Mouse (Mus musculus) olfactory bulb, adult 2 months (tissue): ENCODE results near the gene Gsc. TPM values are rescaled to one million over a fixed set of nuclear protein-coding genes. Genes with fewer than 3 reads are reported as not detected.

Experiments used
- H3K27ac ChIP-seq: fragments of 200-500 bp; 2 replicates; pipeline ENCODE4 v1.5.1; 2012; ENCODE audit warnings: low read depth, low read length; ENCODE audit not compliant: insufficient read depth
- H3K4me1 ChIP-seq: fragments of 200-500 bp; 2 replicates; pipeline ENCODE4 v1.6.1; 2012; ENCODE audit warnings: low read length; ENCODE audit not compliant: control insufficient read depth, insufficient read depth
- H3K4me3 ChIP-seq: fragments of 200-500 bp; 2 replicates; pipeline ENCODE4 v1.5.1; 2012; ENCODE audit warnings: mild to moderate bottlenecking, low read depth, low read length, moderate library complexity; ENCODE audit not compliant: insufficient read depth
- CTCF ChIP-seq: fragments of 200-500 bp; IDR thresholded peaks from 2 replicates; pipeline ENCODE4 v1.5.1; 2012; ENCODE audit warnings: low read depth, mild to moderate bottlenecking, low read length, moderate library complexity; ENCODE audit not compliant: insufficient read depth
- POLR2A ChIP-seq: fragments of 200-500 bp; IDR thresholded peaks from 2 replicates; pipeline ENCODE4 v1.6.1; 2012; ENCODE audit warnings: mild to moderate bottlenecking, low read depth, low read length, moderate library complexity; ENCODE audit not compliant: insufficient read depth
- WGBS: fragments of 180-500 bp; shearing (Covaris S2); methylation state at CpG from one replicate; pipeline ENCODE4 v1.1.7; 2018; 5-methylcytosine and 5-hydroxymethylcytosine counted together
- polyA plus RNA-seq: library from polyadenylated mRNA; stranded (reverse); fragments of >200 nt; gene quantifications from 2 replicates; pipeline ENCODE4 v1.2.4, GENCODE M21; 2012; ENCODE audit warnings: low replicate concordance; ENCODE audit not compliant: missing spikeins, insufficient read depth, insufficient read length

The Gsc gene
- polyA plus RNA-seq, 1 experiment = not detected

DNA sequence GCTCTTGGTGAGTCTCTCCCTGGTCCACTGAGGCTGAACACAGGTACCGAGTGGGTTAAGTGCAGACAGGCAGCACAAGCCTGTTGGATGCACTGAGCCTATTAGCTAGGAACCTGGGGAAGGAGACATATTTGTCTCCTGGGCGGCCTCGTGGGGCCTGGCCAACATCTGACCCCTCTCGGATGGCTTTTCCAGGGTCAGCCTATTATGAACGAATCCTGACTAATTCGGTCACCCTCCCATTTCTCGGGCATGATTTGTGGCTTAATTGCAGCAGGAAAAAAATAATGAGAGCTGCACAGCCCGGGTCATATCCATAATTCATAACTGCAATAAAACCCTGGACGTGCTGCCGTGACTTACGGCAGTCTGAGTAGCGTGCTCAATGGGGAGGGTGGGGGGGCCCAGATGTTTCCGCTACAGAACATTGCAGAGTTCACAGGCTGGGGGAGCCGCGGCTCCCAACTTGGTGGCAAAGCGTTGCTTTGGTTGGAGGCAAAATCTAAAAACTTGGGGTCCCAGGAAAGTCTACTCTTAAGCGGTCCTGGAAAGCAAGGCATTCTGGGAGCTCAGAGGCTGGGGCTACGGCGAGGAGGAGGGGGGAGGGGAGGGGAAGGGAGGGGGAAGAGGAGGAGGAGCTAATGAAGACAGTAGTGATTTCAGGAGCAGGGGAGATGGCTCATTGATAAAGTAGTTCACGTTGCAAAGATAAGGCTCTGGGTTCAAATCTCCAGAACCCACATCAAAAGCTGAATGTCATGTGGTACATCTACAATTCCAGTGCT is 39.0 kb downstream of the Gsc start:
- H3K4me3 ChIP-seq = no peak overlapping the region
- H3K27ac ChIP-seq = no peak overlapping the region
- no peaks in the 10 kb centered on the region for H3K4me1 ChIP-seq
- WGBS = 82% methylated on average over 20 of the region's 20 CpGs
- TF ChIP-seq POLR2A (no peak), CTCF (no peak)

DNA sequence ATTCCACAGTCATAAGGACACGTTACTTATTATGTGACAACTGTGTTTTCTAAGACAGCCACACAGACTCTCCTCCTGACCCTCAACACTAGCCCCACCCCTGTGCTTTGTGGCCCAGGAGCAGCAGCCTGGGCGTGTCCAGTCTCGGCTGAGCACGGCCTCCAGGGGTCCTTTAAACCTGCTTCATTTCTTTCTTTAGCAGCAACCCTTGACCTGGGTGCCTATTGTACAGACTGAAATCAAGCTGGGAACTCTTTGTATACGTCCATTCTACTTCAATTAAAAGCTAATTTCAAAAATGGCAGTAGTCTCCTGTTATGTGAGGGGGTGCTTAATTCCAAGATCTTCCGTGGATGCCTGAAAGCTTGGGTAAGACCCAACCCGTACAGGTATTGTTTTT is 39.9 kb downstream of the Gsc start:
- no peak for TF ChIP-seq CTCF
- no peak for TF ChIP-seq POLR2A
- no peak overlapping the region for H3K27ac ChIP-seq
- no peak overlapping the region for H3K4me3 ChIP-seq
- whole genome bisulfite sequencing = 42% methylated on average over 7 of the region's 7 CpGs
- H3K4me1 ChIP-seq = no peaks in the 10 kb centered on the region

DNA sequence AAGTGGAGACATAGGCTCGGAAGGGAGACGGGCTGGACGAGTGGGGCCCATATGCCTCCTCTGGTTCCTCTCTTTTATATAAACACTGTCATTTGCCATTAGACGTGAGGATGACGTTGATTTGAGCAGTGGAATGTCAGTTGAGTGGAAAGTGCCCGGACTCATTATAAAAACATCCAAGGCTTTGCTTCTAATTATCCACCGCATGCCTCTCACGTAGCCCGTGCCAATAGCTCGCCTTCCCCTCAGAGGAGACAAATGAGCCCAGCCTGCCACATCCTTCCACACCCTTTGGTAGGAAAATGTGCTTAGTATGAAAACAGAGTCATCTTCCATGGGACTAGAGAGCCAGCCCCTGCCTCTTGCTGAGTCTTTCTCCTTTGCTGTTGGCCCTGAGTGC is 41.8 kb downstream of the Gsc start:
- TF ChIP-seq CTCF (no peak), POLR2A (no peak)
- Histone ChIP-seq H3K4me3 (no peak overlapping the region), H3K4me1 (no peaks in the 10 kb centered on the region), H3K27ac (no peak overlapping the region)
- 72% methylated on average over 10 of the region's 10 CpGs for WGBS

DNA sequence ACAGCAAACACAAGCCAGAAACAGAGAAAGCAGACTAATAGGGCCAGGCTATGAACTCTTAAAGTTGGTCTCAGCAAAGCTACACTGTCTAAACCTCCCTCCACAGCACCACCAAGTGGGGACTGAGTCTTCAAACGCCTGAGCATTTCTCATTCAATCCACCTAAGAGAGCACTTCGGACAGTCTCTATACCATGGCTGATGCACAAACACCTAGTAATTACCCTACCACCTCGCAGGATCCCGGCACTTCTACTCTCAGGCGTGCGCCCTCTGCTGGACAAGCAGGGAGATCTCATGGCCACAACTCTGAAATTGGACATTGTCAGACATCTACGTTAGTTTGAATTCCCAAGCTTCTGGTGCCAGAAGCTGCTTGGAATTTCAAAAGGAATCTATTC is 46.2 kb downstream of the Gsc start:
- H3K4me3 ChIP-seq = no peak overlapping the region
- no peak overlapping the region for H3K27ac ChIP-seq
- no peaks in the 10 kb centered on the region for H3K4me1 ChIP-seq
- TF ChIP-seq POLR2A = no peak
- peak; percentile 49; the same call in 1 of the 2 replicates for TF ChIP-seq CTCF
- WGBS = 4% methylated on average over 7 of the region's 7 CpGs

DNA sequence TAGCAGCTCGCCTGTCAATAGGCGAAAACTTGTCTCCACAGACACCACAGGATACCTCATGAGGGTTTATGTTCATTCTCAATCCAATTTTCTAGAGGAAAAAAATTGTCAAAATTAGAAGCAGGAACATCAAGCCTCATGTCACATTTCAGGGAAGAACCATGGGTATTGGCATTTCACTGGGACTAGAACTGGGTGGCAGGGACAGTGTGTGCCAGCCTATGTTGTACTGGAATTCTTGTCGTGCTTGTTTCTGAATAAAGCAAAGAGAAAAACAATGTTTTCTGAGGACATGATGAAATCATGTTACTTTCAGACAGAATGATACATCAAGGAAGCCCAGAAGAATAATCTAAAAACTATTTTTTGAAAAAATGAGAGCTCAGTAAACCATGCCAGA is 47.5 kb downstream of the Gsc start:
- no peak for TF ChIP-seq CTCF
- no peak for TF ChIP-seq POLR2A
- no peak overlapping the region for H3K27ac ChIP-seq
- no peak overlapping the region for H3K4me3 ChIP-seq
- H3K4me1 ChIP-seq = no peaks in the 10 kb centered on the region
- WGBS = 79% methylated on average over 3 of the region's 3 CpGs

GRCm38 (mm10) chr12:104422615-104423392 is 50.3 kb downstream of the Gsc start:
- WGBS = 59% methylated on average over 11 of the region's 11 CpGs

More at GRCm38 (mm10) chr12:104422615-104423392, 50.3 kb downstream of the Gsc start:
- Histone ChIP-seq H3K4me1 (peaks cover 5% of the 10 kb centered on the region; the same call in 1 of the 2 replicates), H3K27ac (no peak overlapping the region), H3K4me3 (no peak overlapping the region)
- no peak for TF ChIP-seq CTCF
- no peak for TF ChIP-seq POLR2A

Other genes starting within 250 kb of the Gsc start
- gene Serpina3g, start 237.1 kb downstream of the Gsc start, polyA plus RNA-seq = not detected in 2 replicates
- gene Serpina3i, start 210.2 kb downstream of the Gsc start, polyA plus RNA-seq = not detected in 2 replicates
- gene Serpina3j, start 158.8 kb downstream of the Gsc start, polyA plus RNA-seq = not detected in 2 replicates
- not detected in 2 replicates for gene Serpina3k, start 134.8 kb downstream of the Gsc start, polyA plus RNA-seq
- gene Serpina3m, start 134.8 kb downstream of the Gsc start, polyA plus RNA-seq = not detected in 2 replicates
- gene Serpina3n, start 66.6 kb downstream of the Gsc start, polyA plus RNA-seq = not detected in 2 replicates